Mouse (Mus musculus): ENCODE data around the gene Myh7b. TPM values are rescaled to one million over a fixed set of nuclear protein-coding genes. Genes with fewer than 3 reads are reported as not detected.

Myh7b gene
- polyA plus RNA-seq, 1 experiment from 2014 or later, result 1.0 TPM

DNA sequence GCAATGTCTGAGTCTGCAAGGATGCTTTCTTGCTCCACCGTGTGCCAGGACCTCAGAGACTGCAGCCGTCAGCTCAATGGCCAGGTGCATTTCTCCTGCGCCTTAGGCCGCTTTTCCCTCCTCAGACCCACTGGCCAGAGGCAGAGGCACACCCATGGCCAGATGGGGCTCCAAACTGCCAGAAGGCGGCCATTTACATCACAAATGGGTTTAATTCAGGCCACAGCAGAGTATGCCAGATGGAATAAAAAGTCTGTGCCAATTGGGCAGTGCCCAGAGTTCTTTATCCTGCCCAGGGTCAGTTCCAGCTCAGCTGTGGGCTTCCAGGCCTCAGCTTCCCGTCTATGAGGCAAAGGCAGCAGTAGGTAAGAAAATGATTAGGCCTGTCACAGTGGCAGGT is 29.6 kb downstream of the Myh7b start:
- no peak overlapping the region; the same call in 1 of the 2 replicates for H3K27ac ChIP-seq (replicated peaks)
- no peak for ATAC-seq (ENCODE audit: low FRiP score)
- H3K9ac ChIP-seq (replicated peaks), result no peak overlapping the region
- H3K36me3 ChIP-seq, result peaks cover 87% of the 10 kb centered on the region
- no peaks in the 10 kb centered on the region for H3K9me3 ChIP-seq (replicated peaks)
- no peak overlapping the region for H3K4me2 ChIP-seq
- WGBS, result 47% methylated on average over 6 of the region's 6 CpGs
- no peaks in the 10 kb centered on the region for H3K4me1 ChIP-seq
- H3K27me3 ChIP-seq (replicated peaks), result no peaks in the 10 kb centered on the region; the same call in 1 of the 2 replicates
- no peak overlapping the region for H3K4me3 ChIP-seq (replicated peaks)

DNA sequence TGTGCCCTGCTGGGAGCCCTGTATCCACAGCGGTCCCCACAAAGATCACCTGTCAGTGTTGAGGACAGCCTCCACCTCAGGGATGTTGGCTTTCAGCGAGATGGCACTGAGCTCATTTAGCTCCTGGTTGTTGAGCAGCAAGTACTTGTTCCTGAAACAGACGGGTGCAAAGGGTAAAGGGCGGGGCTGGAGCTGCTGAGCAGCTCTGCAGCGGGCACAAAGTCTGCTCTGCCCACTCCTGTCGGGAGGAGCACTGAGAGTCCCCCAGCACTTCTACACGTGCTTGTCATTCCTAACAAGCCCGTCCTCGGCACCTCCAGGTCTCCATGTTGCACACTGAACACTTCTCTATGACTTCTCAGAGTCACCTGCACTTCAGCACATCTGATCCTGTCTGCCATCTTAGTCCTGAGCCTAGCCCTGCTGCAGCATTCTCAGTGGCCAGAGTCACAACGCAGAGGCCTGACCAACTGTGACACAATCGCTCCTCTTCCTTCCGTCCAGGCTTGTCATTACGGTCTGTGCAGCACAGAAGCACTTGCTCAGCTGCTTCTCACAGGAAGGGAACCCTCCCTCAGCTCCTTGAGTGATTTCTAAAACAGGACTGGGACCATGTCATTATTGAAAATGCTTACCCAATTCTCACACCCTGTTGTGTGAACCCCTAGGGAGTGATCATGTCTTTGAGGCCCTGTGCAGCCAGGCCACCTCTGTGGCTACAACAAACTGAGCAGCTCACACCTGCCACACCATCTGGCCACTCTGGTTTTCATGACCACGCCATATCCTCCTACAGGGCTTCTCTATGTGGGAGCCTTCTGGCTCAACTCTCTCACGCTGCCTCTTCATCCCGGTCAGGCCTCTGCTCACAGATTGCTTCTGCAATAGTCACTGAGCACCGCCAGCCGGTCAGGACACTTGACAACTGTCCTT is 30.8 kb downstream of the Myh7b start:
- Histone ChIP-seq H3K9me3 (replicated peaks) (no peaks in the 10 kb centered on the region), H3K4me3 (replicated peaks) (no peak overlapping the region), H3K27ac (replicated peaks) (0 out of 2 replicates have a peak overlapping the region, but pooled peaks have one; percentile 18), H3K4me1 (no peaks in the 10 kb centered on the region), H3K27me3 (replicated peaks) (no peaks in the 10 kb centered on the region), H3K9ac (replicated peaks) (no peak overlapping the region), H3K4me2 (no peak overlapping the region), H3K36me3 (peaks cover 84% of the 10 kb centered on the region)
- 58% methylated on average over 18 of the region's 18 CpGs for WGBS
- no peak for ATAC-seq (ENCODE audit: low FRiP score)

DNA sequence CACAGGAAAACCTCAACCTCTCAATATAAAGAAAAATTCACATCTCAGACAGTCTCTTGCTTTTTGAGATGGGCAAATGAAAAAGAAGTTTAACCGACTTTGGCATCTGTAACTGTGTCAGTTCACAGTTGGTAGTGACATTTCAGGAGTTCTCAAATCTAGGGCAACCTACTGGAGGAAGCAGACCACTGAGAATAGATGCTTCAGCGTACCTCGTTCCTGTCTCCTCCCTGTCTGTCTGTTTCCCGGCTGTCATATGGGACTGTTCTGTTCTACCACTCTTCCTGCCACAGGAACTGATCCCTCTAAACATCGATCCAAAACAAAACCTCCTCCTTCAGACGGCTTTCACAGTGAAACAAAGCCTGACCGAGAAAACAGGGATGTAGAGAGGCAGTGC is 34.7 kb downstream of the Myh7b start:
- H3K27ac ChIP-seq (replicated peaks), result no peak overlapping the region
- no peak overlapping the region for H3K4me2 ChIP-seq
- ATAC-seq (ENCODE audit: low FRiP score), result no peak
- H3K27me3 ChIP-seq (replicated peaks), result no peaks in the 10 kb centered on the region
- H3K4me1 ChIP-seq, result no peaks in the 10 kb centered on the region
- 89% methylated on average over 7 of the region's 7 CpGs for WGBS
- no peaks in the 10 kb centered on the region for H3K9me3 ChIP-seq (replicated peaks)
- no peak overlapping the region for H3K4me3 ChIP-seq (replicated peaks)
- no peak overlapping the region for H3K9ac ChIP-seq (replicated peaks)
- H3K36me3 ChIP-seq, result peaks cover 73% of the 10 kb centered on the region

DNA sequence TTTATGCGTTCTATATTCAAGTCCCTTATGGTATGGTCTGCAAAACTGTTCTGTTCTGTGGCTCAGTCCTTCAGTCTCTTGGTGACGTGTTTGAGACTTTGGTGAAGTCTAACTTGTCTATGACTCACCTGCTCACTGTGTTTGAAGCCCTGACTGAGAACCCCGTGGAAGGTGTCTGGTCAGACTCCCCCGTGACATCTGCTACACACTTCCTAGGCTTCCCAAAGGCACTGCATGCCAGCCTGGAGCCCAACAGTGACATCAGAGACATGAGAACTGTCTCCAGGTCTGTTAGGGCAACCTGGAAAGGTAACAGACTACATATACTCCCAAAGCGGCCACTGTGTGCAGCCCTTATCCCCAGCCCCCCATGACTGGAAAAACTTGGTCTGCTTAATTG is 41.6 kb downstream of the Myh7b start:
- Histone ChIP-seq H3K4me1 (no peaks in the 10 kb centered on the region), H3K27me3 (replicated peaks) (no peaks in the 10 kb centered on the region), H3K4me3 (replicated peaks) (no peak overlapping the region), H3K9ac (replicated peaks) (no peak overlapping the region), H3K4me2 (no peak overlapping the region), H3K27ac (replicated peaks) (no peak overlapping the region), H3K36me3 (peaks cover 80% of the 10 kb centered on the region), H3K9me3 (replicated peaks) (no peaks in the 10 kb centered on the region)
- no peak for ATAC-seq (ENCODE audit: low FRiP score)
- WGBS, result 95% methylated on average over 5 of the region's 5 CpGs

DNA sequence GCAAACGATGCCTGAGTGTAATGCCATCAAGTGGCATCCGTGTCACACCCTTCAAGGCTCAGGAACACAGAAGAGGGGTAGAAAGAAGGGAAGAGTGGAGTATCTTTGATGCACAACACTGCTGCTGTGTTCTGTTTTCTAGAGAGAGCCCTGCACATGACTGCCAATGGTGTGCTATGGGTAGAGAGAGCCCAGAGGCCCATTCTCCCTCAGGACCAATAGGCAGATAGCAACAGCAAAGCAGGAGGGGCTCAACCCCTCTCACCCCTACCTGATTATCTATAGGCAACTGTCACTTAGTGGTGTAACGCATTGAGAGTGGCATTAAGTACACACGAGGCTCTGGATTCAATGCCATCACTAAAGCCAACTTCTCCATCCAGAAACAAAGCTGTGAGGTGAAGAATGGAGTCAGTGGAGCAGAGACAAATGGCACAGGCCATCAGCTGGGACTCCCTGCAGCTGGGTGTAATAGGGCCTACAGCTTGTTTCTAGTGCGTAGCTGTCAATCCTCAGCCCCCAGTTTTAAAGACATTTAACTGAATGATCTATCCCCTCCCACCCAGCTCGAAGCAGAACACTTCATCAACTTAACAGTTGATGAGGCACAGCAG is 44.9 kb downstream of the Myh7b start:
- Histone ChIP-seq H3K36me3 (peaks cover 81% of the 10 kb centered on the region), H3K27me3 (replicated peaks) (no peaks in the 10 kb centered on the region), H3K9me3 (replicated peaks) (no peaks in the 10 kb centered on the region), H3K27ac (replicated peaks) (no peak overlapping the region), H3K4me3 (replicated peaks) (no peak overlapping the region), H3K4me1 (no peaks in the 10 kb centered on the region), H3K4me2 (no peak overlapping the region), H3K9ac (replicated peaks) (no peak overlapping the region)
- no peak for ATAC-seq (ENCODE audit: low FRiP score)
- 47% methylated on average over 6 of the region's 6 CpGs for WGBS

DNA sequence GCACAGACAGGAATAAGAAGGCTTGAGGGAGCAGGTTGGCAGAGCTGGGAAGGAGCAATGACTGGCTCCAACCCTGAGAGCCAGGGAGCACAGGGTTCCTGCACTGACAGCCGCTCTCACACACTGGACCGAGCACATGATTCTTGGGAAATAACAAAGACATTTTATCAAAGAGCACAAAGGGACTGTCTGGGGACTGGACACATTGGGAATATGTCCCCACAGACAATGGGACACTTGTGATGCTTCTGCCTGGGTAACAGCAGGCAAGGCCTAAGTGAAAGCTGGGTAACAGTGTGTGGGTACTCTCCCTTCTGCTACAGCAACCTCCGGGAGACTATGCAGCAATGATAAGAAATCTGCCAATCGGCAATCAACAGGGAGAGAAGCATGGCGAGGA is 51.4 kb downstream of the Myh7b start:
- H3K36me3 ChIP-seq, result peaks cover 79% of the 10 kb centered on the region
- no peaks in the 10 kb centered on the region for H3K9me3 ChIP-seq (replicated peaks)
- no peak overlapping the region for H3K27ac ChIP-seq (replicated peaks)
- no peak overlapping the region for H3K4me2 ChIP-seq
- H3K4me1 ChIP-seq, result no peaks in the 10 kb centered on the region
- H3K9ac ChIP-seq (replicated peaks), result no peak overlapping the region
- H3K4me3 ChIP-seq (replicated peaks), result no peak overlapping the region
- ATAC-seq (ENCODE audit: low FRiP score), result no peak
- WGBS, result 82% methylated on average over 5 of the region's 5 CpGs
- H3K27me3 ChIP-seq (replicated peaks), result no peaks in the 10 kb centered on the region

DNA sequence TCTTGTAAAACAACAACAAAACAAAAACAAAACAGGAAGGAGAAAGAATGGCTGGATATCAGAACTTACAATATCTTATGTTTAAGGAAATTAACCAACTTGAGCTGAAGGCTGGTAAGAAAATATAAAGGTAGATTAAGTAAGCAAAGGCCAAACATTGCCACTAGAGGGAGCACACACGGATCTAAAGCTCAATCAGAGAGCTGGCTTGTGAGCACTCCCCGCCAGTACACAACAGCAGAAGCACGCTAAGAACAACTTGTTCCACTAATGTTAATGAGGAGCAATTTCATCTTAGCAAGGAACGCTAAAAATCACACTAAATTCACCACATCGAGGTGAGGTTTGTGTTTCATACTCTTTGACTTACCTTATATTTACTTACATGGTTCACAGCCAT is 52.1 kb downstream of the Myh7b start:
- Histone ChIP-seq H3K9ac (replicated peaks) (no peak overlapping the region), H3K36me3 (peaks cover 76% of the 10 kb centered on the region), H3K27me3 (replicated peaks) (no peaks in the 10 kb centered on the region), H3K4me1 (no peaks in the 10 kb centered on the region), H3K27ac (replicated peaks) (no peak overlapping the region), H3K4me3 (replicated peaks) (no peak overlapping the region), H3K4me2 (no peak overlapping the region), H3K9me3 (replicated peaks) (no peaks in the 10 kb centered on the region)
- no peak for ATAC-seq (ENCODE audit: low FRiP score)
- WGBS, result 17% methylated on average over 5 of the region's 5 CpGs

DNA sequence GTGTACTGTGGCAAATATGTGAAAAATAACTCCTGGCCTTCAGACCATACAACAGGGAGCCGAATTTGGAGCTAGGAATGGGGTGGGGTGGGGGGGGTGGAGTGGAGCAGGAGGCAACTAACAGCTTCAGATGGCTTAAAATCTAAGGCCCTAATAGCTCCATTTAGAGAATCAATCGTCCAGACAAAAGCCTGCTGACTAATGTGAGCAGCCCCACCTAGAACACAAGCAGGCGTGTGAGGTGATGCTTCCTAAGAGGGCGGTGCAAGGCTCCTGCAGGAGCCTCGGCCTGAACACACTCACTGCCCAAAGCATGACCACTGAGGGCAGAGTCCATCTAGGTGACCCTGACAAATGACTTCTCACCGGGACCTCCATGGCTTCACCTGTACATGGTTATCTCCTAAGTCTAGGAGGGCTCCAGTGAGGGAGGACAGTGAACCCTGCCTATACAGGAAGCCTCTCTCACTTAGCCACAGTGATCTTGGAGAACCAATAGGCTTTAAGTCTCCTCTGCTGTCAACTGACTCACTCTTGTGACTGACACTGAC is 53.0 kb downstream of the Myh7b start:
- H3K4me3 ChIP-seq (replicated peaks), result no peak overlapping the region
- H3K36me3 ChIP-seq, result peaks cover 75% of the 10 kb centered on the region
- H3K9me3 ChIP-seq (replicated peaks), result no peaks in the 10 kb centered on the region
- H3K27me3 ChIP-seq (replicated peaks), result no peaks in the 10 kb centered on the region
- no peak overlapping the region for H3K27ac ChIP-seq (replicated peaks)
- H3K9ac ChIP-seq (replicated peaks), result no peak overlapping the region
- no peak for ATAC-seq (ENCODE audit: low FRiP score)
- H3K4me2 ChIP-seq, result no peak overlapping the region
- 82% methylated on average over 6 of the region's 6 CpGs for WGBS
- no peaks in the 10 kb centered on the region for H3K4me1 ChIP-seq

DNA sequence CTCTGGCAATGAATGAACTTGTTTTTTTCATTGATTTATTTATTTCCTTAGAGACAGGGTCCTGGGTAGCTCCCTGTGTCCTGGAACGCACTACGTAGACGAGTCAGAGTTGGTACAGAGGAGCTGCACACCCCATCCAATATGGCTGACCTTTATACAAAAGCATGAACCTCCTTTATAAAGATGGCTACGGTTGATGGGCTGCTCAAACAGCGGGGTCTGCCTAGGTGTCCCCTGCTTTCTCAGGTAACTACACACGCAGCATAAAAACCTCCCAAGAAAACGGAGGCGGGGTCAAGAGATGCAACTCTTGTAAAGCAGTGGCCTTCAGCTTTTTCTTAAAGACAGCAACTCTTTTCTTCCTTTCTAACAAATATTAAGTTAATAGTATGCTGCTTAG is 56.9 kb downstream of the Myh7b start:
- Histone ChIP-seq H3K36me3 (peaks cover 70% of the 10 kb centered on the region), H3K9me3 (replicated peaks) (no peaks in the 10 kb centered on the region), H3K9ac (replicated peaks) (no peak overlapping the region), H3K4me1 (no peaks in the 10 kb centered on the region), H3K27me3 (replicated peaks) (no peaks in the 10 kb centered on the region), H3K4me2 (no peak overlapping the region), H3K27ac (replicated peaks) (no peak overlapping the region), H3K4me3 (replicated peaks) (no peak overlapping the region)
- WGBS, result 96% methylated on average over 8 of the region's 8 CpGs
- no peak for ATAC-seq (ENCODE audit: low FRiP score)

DNA sequence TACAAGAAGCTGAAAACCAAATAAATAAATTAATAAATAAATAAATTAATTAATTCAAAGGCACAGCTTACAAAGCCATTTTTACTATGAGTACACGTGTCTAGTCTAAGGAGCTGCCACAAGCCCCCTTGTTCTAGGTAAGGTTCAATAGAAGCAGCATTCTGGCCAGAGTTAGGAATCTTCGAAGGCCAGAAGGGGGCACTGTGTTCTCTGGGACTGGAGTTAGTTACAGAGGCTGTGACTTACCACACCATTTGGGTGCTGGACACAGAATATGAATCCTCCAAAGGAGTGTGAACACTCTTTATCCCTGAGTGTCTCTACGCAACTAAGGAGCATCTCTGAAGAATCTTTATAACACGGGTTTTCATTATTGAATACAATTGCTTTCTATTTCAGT is 57.4 kb downstream of the Myh7b start:
- 88% methylated on average over 4 of the region's 4 CpGs for WGBS
- no peak for ATAC-seq (ENCODE audit: low FRiP score)
- H3K9ac ChIP-seq (replicated peaks), result no peak overlapping the region
- H3K27me3 ChIP-seq (replicated peaks), result no peaks in the 10 kb centered on the region
- no peak overlapping the region for H3K4me2 ChIP-seq
- no peaks in the 10 kb centered on the region for H3K9me3 ChIP-seq (replicated peaks)
- H3K36me3 ChIP-seq, result peaks cover 65% of the 10 kb centered on the region
- no peak overlapping the region for H3K27ac ChIP-seq (replicated peaks)
- H3K4me1 ChIP-seq, result no peaks in the 10 kb centered on the region
- H3K4me3 ChIP-seq (replicated peaks), result no peak overlapping the region

DNA sequence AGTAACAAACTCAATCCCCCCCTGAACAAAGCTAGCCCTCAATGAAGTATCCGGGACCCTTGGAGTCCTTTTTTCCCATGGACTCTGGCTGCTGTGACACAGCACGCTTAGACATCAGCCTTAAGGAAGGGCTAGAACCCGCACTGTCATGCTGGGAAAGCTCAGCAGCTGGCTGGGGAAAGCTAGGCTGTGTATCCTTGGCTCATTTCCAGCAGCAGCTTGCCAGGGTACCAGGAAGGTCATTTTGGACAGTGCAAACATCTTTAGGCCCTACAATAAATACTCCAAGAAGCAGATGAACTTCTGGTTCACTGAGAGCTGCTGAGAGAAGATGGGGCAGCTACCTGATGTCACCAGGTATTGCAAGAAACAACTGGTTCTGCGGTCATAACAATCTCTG is 60.2 kb downstream of the Myh7b start:
- Histone ChIP-seq H3K4me1 (peaks cover 12% of the 10 kb centered on the region), H3K4me3 (replicated peaks) (no peak overlapping the region), H3K4me2 (no peak overlapping the region), H3K9ac (replicated peaks) (no peak overlapping the region), H3K36me3 (peaks cover 40% of the 10 kb centered on the region), H3K27ac (replicated peaks) (no peak overlapping the region), H3K9me3 (replicated peaks) (no peaks in the 10 kb centered on the region), H3K27me3 (replicated peaks) (no peaks in the 10 kb centered on the region)
- WGBS, result 76% methylated on average over 4 of the region's 4 CpGs
- ATAC-seq (ENCODE audit: low FRiP score), result no peak

DNA sequence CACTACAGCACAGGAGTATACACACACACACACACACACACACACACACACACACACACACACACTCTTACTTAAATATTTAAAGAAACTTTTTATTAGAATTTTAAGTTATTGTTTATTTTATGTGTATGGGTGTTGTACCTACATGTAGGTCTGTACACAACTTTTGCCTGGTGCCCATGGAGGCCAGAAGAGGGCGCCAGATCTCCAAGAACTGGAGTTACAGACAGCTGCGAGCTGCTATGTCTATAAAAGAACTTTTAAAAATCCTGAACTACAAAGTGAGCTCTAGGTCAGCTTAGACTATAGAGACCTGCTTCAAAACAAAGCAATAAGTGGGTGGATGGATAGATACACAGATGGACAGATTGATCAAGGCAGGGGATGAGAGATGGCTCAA is 62.5 kb downstream of the Myh7b start:
- 24% methylated on average over 2 of the region's 2 CpGs for WGBS
- ATAC-seq (ENCODE audit: low FRiP score), result no peak
- Histone ChIP-seq H3K4me1 (peaks cover 14% of the 10 kb centered on the region), H3K9ac (replicated peaks) (no peak overlapping the region), H3K36me3 (peaks cover 24% of the 10 kb centered on the region), H3K27me3 (replicated peaks) (no peaks in the 10 kb centered on the region), H3K27ac (replicated peaks) (no peak overlapping the region), H3K9me3 (replicated peaks) (no peaks in the 10 kb centered on the region), H3K4me2 (no peak overlapping the region), H3K4me3 (replicated peaks) (no peak overlapping the region)

Data from neural tube, embryonic 15.5 days (tissue).